8 mouse cellular contexts compared by ENCODE assay signal in the genomic region with DNA sequence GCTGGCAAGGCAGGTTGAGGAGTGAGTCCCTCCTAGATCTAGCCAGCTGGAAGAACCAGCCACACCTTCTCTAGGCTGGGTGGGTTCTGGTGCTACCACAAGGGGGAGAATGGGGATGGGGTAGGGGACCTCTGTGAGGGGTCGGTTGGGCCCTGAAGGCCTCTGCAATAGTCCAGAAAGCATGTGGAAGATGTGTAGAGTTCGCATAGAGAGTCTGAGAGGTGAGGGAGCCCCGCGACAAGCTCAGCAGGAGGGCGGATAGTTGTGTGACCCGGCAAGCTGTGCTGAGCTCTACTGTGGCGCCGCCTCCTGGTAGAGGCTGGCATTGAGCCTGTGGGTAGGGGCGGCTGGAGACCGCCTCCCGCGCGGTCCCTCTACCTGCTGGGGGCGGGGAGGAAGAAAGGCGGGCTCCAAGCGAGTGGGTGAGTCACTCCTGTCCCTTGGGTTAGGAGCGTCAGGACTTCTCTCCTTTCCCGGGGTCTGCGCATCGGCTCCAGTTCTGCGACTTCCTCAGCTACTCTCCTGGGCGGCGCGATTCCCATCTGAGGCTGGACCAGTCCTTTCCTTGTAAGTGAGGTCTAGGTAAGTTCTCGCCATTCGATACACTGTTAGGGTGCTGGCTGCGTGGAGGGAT.
DNase-seq lines count a peak whose midpoint lies in the region; TF ChIP-seq lines count a peak whose summit lies in the region.

No protein-coding gene starts in this region.

- WGBS in lung, adult 2 months, result 27% methylated on average over 26 of the region's 27 CpGs

- no peak for TF ChIP-seq CTCF in lung, adult 2 months (IDR thresholded peaks at IDR 0.05; ENCODE audit: insufficient read depth, low read length)

- no peaks in the 10 kb centered on the region for H3K4me1 ChIP-seq in lung, adult 2 months (ENCODE audit: control insufficient read depth, insufficient read depth, low read length)

- peak overlapping the region; percentile 43 for H3K4me3 ChIP-seq in lung, adult 2 months (replicated peaks; ENCODE audit: extremely low read depth, low read depth, low read length)

- TF ChIP-seq POLR2A in lung, adult 2 months (IDR thresholded peaks at IDR 0.05; ENCODE audit: borderline replicate concordance, extremely low read depth, low read depth, low read length), result no peak

- DNase-seq in thymus, postnatal 14 days, result peak; percentile 2
- no peak for DNase-seq in thymus, adult 18-20 months
- peak; percentile 39 for DNase-seq in embryo, embryonic 9.5 days (ENCODE audit: extremely low spot score)
- DNase-seq in heart, postnatal 36 days, result peak; percentile 4 to 7
- DNase-seq in layer of hippocampus, adult 8-10 months (ENCODE audit: low spot score in 2 of 2), result peak; percentile 5 to 23
- DNase-seq in lung, adult 2 months, result peak; percentile 17
- DNase-seq in ovary, postnatal 10 days (ENCODE audit: low spot score), result peak; percentile 1
- DNase-seq in urinary bladder, postnatal 4 days (ENCODE audit: low spot score in 2 of 2), result peak; percentile 23 to 69

- intact Hi-C loops in heart, postnatal 36 days (cut with DNase I), result no loop called here

Comparison
In these comparisons a context has a peak if more than half of its experiments do, and no peak if none do; other contexts are left out.
1. DNase-seq: peak in thymus, postnatal 14 days (single experiment), embryo, embryonic 9.5 days (single experiment), heart, postnatal 36 days (2 of 2), layer of hippocampus, adult 8-10 months (2 of 2), lung, adult 2 months (single experiment), ovary, postnatal 10 days (single experiment) and urinary bladder, postnatal 4 days (2 of 2); none in thymus, adult 18-20 months (0 of 2).